In the genomic region with DNA sequence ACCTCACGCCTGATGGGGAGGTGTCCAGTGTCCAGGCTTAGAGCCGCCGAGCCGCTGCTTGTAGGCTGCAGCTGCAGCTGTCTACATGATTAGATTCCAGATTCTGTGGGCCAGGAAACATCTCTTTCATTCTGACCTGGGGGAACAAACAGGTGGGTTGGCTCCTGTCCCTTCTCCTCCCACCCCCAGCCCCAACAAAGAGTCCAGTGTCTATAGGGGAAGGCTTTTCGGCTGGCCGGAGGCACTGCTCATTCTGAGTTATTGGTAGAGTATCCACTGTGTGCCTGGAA, we compare ENCODE assay signal across 8 mouse cellular contexts. TPM values are rescaled to one million over a fixed set of nuclear protein-coding genes. Genes with fewer than 3 reads are reported as not detected.
DNase-seq lines count a peak whose midpoint lies in the region; ATAC-seq and TF ChIP-seq lines count a peak whose summit lies in the region.

No protein-coding gene starts in this region.

- no peak overlapping the region for H3K4me3 ChIP-seq in kidney, postnatal 0 days (replicated peaks; ENCODE audit: low read depth, low read length)
- no peak overlapping the region for H3K4me3 ChIP-seq in forebrain, embryonic 15.5 days
- no peak overlapping the region; the same call in 1 of the 2 replicates for H3K4me3 ChIP-seq in limb, embryonic 13.5 days
- no peak overlapping the region for H3K4me3 ChIP-seq in stomach, embryonic 15.5 days (replicated peaks)

- H3K36me3 ChIP-seq in kidney, postnatal 0 days (ENCODE audit: insufficient read depth, low read length): no peaks in the 10 kb centered on the region
- H3K36me3 ChIP-seq in forebrain, embryonic 15.5 days: no peaks in the 10 kb centered on the region
- H3K36me3 ChIP-seq in limb, embryonic 13.5 days: no peaks in the 10 kb centered on the region
- no peaks in the 10 kb centered on the region for H3K36me3 ChIP-seq in stomach, embryonic 15.5 days

- DNase-seq in kidney, postnatal 0 days (ENCODE audit: low spot score): no peak
- no peak for DNase-seq in kidney, postnatal 14 days
- no peak for DNase-seq in right cerebral cortex, postnatal 4 days
- DNase-seq in ovary, postnatal 10 days (ENCODE audit: low spot score): no peak
- DNase-seq in left cerebral cortex, postnatal 36 days (ENCODE audit: low spot score in 2 of 2): no peak

- intact Hi-C loops in left cerebral cortex, postnatal 36 days (cut with DNase I): no loop called here

- H3K27ac ChIP-seq in kidney, postnatal 0 days: no peak overlapping the region; the same call in 1 of the 2 replicates
- peak overlapping the region; percentile 21; the same call in 1 of the 2 replicates for H3K27ac ChIP-seq in forebrain, embryonic 15.5 days (replicated peaks)
- H3K27ac ChIP-seq in limb, embryonic 13.5 days: peak overlapping the region; percentile 91
- peak overlapping the region; percentile 86; the same call in 1 of the 2 replicates for H3K27ac ChIP-seq in stomach, embryonic 15.5 days

- peak overlapping the region; percentile 10; the same call in 1 of the 2 replicates for H3K4me2 ChIP-seq in kidney, postnatal 0 days (ENCODE audit: low read length)
- H3K4me2 ChIP-seq in forebrain, embryonic 15.5 days (replicated peaks): peak overlapping the region; percentile 8
- H3K4me2 ChIP-seq in limb, embryonic 13.5 days (replicated peaks): peak overlapping the region; percentile 99
- H3K4me2 ChIP-seq in stomach, embryonic 15.5 days: no peak overlapping the region

- WGBS in kidney, postnatal 0 days: 25% methylated on average over 6 of the region's 6 CpGs
- WGBS in forebrain, embryonic 15.5 days: 42% methylated on average over 6 of the region's 6 CpGs
- 26% methylated on average over 6 of the region's 6 CpGs for WGBS in limb, embryonic 13.5 days
- 40% methylated on average over 6 of the region's 6 CpGs for WGBS in stomach, embryonic 15.5 days

- no peak overlapping the region for H3K9ac ChIP-seq in kidney, postnatal 0 days (ENCODE audit: low read depth, low read length)
- H3K9ac ChIP-seq in forebrain, embryonic 15.5 days (replicated peaks): no peak overlapping the region
- H3K9ac ChIP-seq in limb, embryonic 13.5 days: peak overlapping the region; percentile 35; the same call in 1 of the 2 replicates
- H3K9ac ChIP-seq in stomach, embryonic 15.5 days: no peak overlapping the region

- peaks cover 64% of the 10 kb centered on the region for H3K4me1 ChIP-seq in kidney, postnatal 0 days (replicated peaks; ENCODE audit: insufficient read depth, low read length)
- peaks cover 80% of the 10 kb centered on the region for H3K4me1 ChIP-seq in forebrain, embryonic 15.5 days
- peaks cover 91% of the 10 kb centered on the region for H3K4me1 ChIP-seq in limb, embryonic 13.5 days
- H3K4me1 ChIP-seq in stomach, embryonic 15.5 days: peaks cover 78% of the 10 kb centered on the region

- no peaks in the 10 kb centered on the region for H3K9me3 ChIP-seq in kidney, postnatal 0 days (replicated peaks; ENCODE audit: low read length)
- no peaks in the 10 kb centered on the region for H3K9me3 ChIP-seq in forebrain, embryonic 15.5 days
- H3K9me3 ChIP-seq in limb, embryonic 13.5 days: no peaks in the 10 kb centered on the region
- no peaks in the 10 kb centered on the region for H3K9me3 ChIP-seq in stomach, embryonic 15.5 days

- no peak for TF ChIP-seq CTCF in kidney, postnatal 0 days (IDR thresholded peaks at IDR 0.05; ENCODE audit: low read depth)

- H3K27me3 ChIP-seq in kidney, postnatal 0 days (ENCODE audit: insufficient read depth, low read length): no peaks in the 10 kb centered on the region
- H3K27me3 ChIP-seq in forebrain, embryonic 15.5 days: no peaks in the 10 kb centered on the region
- H3K27me3 ChIP-seq in limb, embryonic 13.5 days: no peaks in the 10 kb centered on the region
- H3K27me3 ChIP-seq in stomach, embryonic 15.5 days (replicated peaks): no peaks in the 10 kb centered on the region

- ATAC-seq in kidney, postnatal 0 days (replicated peaks; ENCODE audit: low FRiP score, low read depth): no peak
- no peak for ATAC-seq in forebrain, embryonic 15.5 days (replicated peaks)
- ATAC-seq in limb, embryonic 13.5 days (ENCODE audit: low FRiP score, low read depth): 0 out of 2 replicates have a peak, but pooled peaks have one; percentile 7
- ATAC-seq in stomach, embryonic 15.5 days (ENCODE audit: insufficient read depth, low FRiP score, low read depth): no peak

RNA-seq across cellular contexts. Expression of gene Bahcc1, which starts 10.7 kb away (rescaled TPM):
- 8.2 and 8.6 TPM in 2 replicates for polyA plus RNA-seq in kidney, postnatal 0 days (2015; fragmentation: Nextera tagmentation; extraction: Ambion mirVana)
- 15.4 and 16.1 TPM in 2 replicates for polyA plus RNA-seq in forebrain, embryonic 15.5 days (2015; fragmentation: Nextera tagmentation; extraction: Ambion mirVana)
- polyA plus RNA-seq in limb, embryonic 13.5 days (2015; fragmentation: Nextera tagmentation; extraction: Ambion mirVana): 12.7 and 13.8 TPM in 2 replicates
- 7.2 and 7.9 TPM in 2 replicates for polyA plus RNA-seq in stomach, embryonic 15.5 days (2015; fragmentation: Nextera tagmentation; extraction: Ambion mirVana)
- total RNA-seq in left cerebral cortex, postnatal 36 days (2021): 10 to 100 TPM; 15.3 to 20.9 TPM
